Mouse (Mus musculus) midbrain, embryonic 14.5 days (tissue): Measurements from ENCODE around the gene Trim60. TPM values are rescaled to one million over a fixed set of nuclear protein-coding genes. Genes with fewer than 3 reads are reported as not detected.
A peak's percentile ranks its signal among the peaks of the same experiment; 100 is the strongest.

Source experiments
- ATAC-seq: fragments of 200-750 bp; cut with Nextera tagmentation; 2 replicates; pipeline ENCODE4 v1.8.0; 2017; ENCODE audit warnings: moderate number of reproducible peaks, moderate library complexity; ENCODE audit not compliant: low FRiP score, low TSS enrichment
- DNase-seq: peaks from one replicate; pipeline ENCODE4 v3.0.0-alpha.2; 2015
- H3K27ac ChIP-seq: fragments of 300-500 bp; sonication (generic); replicated peaks from 2 replicates; pipeline ENCODE4 v1.5.1; 2014; ENCODE audit warnings: mild to moderate bottlenecking, low read depth, low read length, moderate library complexity
- H3K27me3 ChIP-seq: fragments of 300-500 bp; sonication (generic); 2 replicates; pipeline ENCODE4 v1.6.1; 2014; ENCODE audit warnings: low read length, control low read depth, mixed read lengths; ENCODE audit not compliant: control insufficient read depth, insufficient read depth
- H3K36me3 ChIP-seq: fragments of 300-500 bp; sonication (generic); 2 replicates; pipeline ENCODE4 v1.6.1; 2014; ENCODE audit warnings: low read length, control low read depth; ENCODE audit not compliant: control insufficient read depth, insufficient read depth
- H3K4me1 ChIP-seq: fragments of 300-500 bp; sonication (generic); 2 replicates; pipeline ENCODE4 v1.6.1; 2014; ENCODE audit warnings: mild to moderate bottlenecking, antibody characterized with exemption, low read length, control low read depth; ENCODE audit not compliant: control insufficient read depth, insufficient read depth
- H3K4me2 ChIP-seq: fragments of 300-500 bp; sonication (generic); 2 replicates; pipeline ENCODE4 v1.6.1; 2014; ENCODE audit warnings: mild to moderate bottlenecking, low read length, moderate library complexity
- H3K4me3 ChIP-seq: fragments of 300-500 bp; sonication (generic); replicated peaks from 2 replicates; pipeline ENCODE4 v1.5.1; 2014; ENCODE audit warnings: low read depth, low read length
- H3K9ac ChIP-seq: fragments of 300-500 bp; sonication (generic); replicated peaks from 2 replicates; pipeline ENCODE4 v1.6.1; 2014; ENCODE audit warnings: mild to moderate bottlenecking, low read length, moderate library complexity
- H3K9me3 ChIP-seq: fragments of 300-500 bp; sonication (generic); 2 replicates; pipeline ENCODE4 v1.6.1; 2016; ENCODE audit warnings: low read length, control low read depth, mixed read lengths; ENCODE audit not compliant: control insufficient read depth
- WGBS: fragments of 180-500 bp; shearing (Covaris S2); extraction: QIAGEN DNeasy Blood & Tissue Kit; methylation state at CpG from one replicate; pipeline ENCODE4 v1.1.7; 2014; 5-methylcytosine and 5-hydroxymethylcytosine counted together
- polyA plus RNA-seq: library from polyadenylated mRNA; unstranded; fragments of >200 nt; fragmentation: Nextera tagmentation; extraction: Ambion mirVana; gene quantifications from 2 replicates; pipeline ENCODE4 v1.2.1, GENCODE M21; 2014

Gene Trim60
- polyA plus RNA-seq, 1 experiment from 2014 or later: not detected

DNA sequence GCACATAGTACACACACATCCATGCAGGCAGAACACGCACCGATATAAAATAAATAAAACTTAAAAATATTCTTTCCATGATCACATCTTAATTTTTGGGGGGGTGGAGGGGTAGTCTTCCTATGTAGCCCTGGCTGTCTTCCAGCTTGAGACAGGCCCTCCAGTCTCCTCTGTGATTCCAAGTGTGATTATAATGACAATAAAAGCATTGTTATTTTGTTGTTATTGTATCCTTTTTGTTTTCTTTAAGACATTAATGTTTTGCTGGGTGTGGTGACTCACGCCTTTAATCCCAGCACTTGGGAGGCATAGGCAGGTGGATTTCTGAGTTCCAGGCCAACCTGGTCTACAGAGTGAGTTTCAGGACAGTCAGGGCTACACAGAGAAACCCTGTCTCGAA, 29.4 kb upstream of the Trim60 start:
- Histone ChIP-seq H3K27ac (no peak overlapping the region), H3K9me3 (no peaks in the 10 kb centered on the region), H3K27me3 (no peaks in the 10 kb centered on the region), H3K4me1 (no peaks in the 10 kb centered on the region), H3K36me3 (no peaks in the 10 kb centered on the region), H3K4me3 (no peak overlapping the region), H3K4me2 (no peak overlapping the region), H3K9ac (no peak overlapping the region)
- 82% methylated on average over 4 of the region's 4 CpGs for WGBS
- ATAC-seq: no peak
- DNase-seq: no peak

DNA sequence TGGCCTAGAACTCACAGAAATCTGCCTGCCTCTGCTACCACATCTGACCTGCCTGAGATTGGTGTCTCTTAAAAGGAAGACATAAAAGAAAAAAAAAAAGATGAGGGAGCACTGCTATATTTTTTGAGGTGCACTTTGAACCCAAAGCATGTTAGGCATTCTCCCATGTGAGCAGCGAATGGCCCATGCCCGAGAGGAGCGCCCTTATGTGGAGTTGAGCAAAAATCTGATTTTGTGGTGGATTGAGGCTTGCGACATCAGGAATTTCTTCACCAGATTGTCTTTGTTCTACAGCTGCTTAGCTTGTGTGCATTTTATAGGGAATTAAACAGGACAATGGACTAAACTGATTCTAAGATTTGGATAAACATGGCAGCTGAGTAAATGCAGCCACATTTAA, 28.8 kb upstream of the Trim60 start:
- WGBS: 92% methylated on average over 4 of the region's 4 CpGs
- H3K4me3 ChIP-seq: no peak overlapping the region
- ATAC-seq (no peak), DNase-seq (no peak)
- no peaks in the 10 kb centered on the region for H3K36me3 ChIP-seq
- H3K4me1 ChIP-seq: no peaks in the 10 kb centered on the region
- H3K9me3 ChIP-seq: no peaks in the 10 kb centered on the region
- no peak overlapping the region for H3K27ac ChIP-seq
- no peak overlapping the region for H3K9ac ChIP-seq
- no peak overlapping the region for H3K4me2 ChIP-seq
- H3K27me3 ChIP-seq: no peaks in the 10 kb centered on the region

DNA sequence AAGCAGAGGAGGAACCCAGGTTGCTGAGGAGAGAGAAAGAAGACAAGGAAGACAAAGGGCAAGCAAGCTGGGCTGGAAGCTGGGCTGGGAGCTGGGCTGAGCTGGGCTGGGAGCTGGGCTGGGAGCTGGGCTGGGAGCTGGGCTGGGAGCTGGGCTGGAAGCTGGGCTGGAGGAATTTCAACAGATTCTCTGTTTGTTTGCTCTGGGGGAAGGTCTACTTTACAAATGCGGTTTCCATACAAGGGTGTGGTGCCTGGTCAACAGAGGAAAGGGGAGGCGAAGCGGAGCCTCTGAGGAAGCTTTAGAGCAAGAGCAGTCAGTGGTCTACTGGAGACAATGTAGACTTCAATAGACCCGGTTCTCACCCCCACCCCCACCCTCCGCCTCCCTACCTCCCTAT, 28.2 kb upstream of the Trim60 start:
- ATAC-seq (no peak), DNase-seq (no peak)
- Histone ChIP-seq H3K27me3 (no peaks in the 10 kb centered on the region), H3K9me3 (no peaks in the 10 kb centered on the region), H3K27ac (no peak overlapping the region), H3K4me3 (no peak overlapping the region), H3K9ac (no peak overlapping the region), H3K36me3 (no peaks in the 10 kb centered on the region), H3K4me2 (no peak overlapping the region), H3K4me1 (no peaks in the 10 kb centered on the region)
- WGBS: 44% methylated on average over 5 of the region's 5 CpGs

DNA sequence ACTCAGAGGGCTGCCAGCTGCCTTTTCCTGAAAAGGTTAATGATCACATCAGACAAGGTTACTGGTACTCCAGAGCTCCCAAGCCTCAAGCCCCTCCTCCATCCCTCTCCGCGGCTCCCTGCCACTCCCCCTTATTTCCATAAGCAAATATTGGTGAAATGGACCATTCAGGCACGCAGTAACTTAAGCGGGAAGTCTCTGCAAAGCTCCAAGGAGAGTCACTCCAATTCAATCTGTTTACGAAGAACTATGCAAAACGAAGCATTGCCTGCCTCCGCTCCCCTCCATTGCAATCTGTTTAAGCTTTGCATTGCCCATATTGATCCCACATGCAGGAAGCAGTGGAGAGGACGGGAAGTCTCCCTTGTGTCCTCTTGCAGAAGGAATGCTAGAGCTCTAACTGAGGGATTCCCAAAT, 18.7 kb upstream of the Trim60 start, which contains the start of gene Apela:
Gene Apela, minus strand, starts transcription at position 220 of the 417 bp plus-strand sequence.
- DNase-seq (peak; percentile 65), ATAC-seq (peak; percentile 47; the same call in 1 of the 2 replicates)
- Histone ChIP-seq H3K27me3 (no peaks in the 10 kb centered on the region), H3K9ac (peak within 1 kb of the TSS; percentile 45; the same call in 1 of the 2 replicates), H3K4me3 (peak within 1 kb of the TSS; percentile 29), H3K27ac (no peak within 1 kb of the TSS), H3K9me3 (no peaks in the 10 kb centered on the region), H3K36me3 (no peaks in the 10 kb centered on the region), H3K4me2 (peak within 1 kb of the TSS; percentile 59), H3K4me1 (peaks cover 12% of the 10 kb centered on the region; the same call in 1 of the 2 replicates)
- WGBS: 1% methylated on average over 8 of the region's 8 CpGs

DNA sequence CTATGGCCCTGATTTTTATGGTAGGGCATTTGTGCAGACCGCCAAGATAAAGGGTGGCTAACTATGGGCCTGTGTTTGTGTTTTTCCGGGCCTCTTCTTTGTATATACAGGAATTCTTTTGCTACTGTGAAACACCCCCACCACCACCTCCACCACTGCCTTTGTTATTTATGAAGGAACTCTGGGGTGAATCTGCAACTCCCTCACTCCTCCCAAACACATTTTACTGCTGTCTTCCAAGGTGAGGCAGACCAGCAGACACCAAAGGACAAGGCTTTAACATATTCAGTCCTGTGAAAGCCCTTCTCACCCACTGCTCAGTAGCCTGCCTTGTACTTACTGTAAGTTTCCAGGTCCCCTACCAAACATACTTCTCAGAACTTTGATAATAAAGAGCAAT, 15.8 kb upstream of the Trim60 start:
- Histone ChIP-seq H3K27me3 (no peaks in the 10 kb centered on the region), H3K9ac (no peak overlapping the region), H3K4me1 (peaks cover 12% of the 10 kb centered on the region; the same call in 1 of the 2 replicates), H3K4me3 (no peak overlapping the region), H3K9me3 (no peaks in the 10 kb centered on the region), H3K4me2 (no peak overlapping the region), H3K27ac (no peak overlapping the region), H3K36me3 (no peaks in the 10 kb centered on the region)
- WGBS: 54% methylated on average over 2 of the region's 2 CpGs
- ATAC-seq: no peak
- no peak for DNase-seq

DNA sequence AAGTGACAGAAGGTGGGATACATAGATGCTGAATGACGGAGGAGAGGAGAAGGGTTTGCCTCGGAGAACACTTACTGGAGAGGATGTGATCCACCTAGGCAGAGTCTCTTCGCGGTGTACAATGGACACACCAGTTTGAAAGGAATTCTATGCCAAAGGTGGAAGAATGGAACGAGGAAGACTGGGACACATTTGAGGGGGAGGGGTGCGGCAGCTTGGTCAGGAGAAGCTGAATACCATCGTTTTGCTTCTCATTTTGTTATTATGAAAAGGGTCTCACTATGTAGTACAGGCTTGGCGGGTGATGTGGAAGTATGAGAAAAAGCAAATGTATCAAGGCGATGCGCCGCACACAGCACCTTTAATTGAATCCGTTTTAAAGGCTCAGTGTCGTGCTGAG, 14.7 kb upstream of the Trim60 start:
- ATAC-seq (no peak), DNase-seq (no peak)
- no peak overlapping the region for H3K27ac ChIP-seq
- 88% methylated on average over 13 of the region's 13 CpGs for WGBS
- H3K36me3 ChIP-seq: no peaks in the 10 kb centered on the region
- no peak overlapping the region for H3K4me3 ChIP-seq
- H3K4me1 ChIP-seq: peaks cover 12% of the 10 kb centered on the region; the same call in 1 of the 2 replicates
- no peaks in the 10 kb centered on the region for H3K9me3 ChIP-seq
- no peak overlapping the region for H3K9ac ChIP-seq
- no peaks in the 10 kb centered on the region for H3K27me3 ChIP-seq
- H3K4me2 ChIP-seq: no peak overlapping the region

DNA sequence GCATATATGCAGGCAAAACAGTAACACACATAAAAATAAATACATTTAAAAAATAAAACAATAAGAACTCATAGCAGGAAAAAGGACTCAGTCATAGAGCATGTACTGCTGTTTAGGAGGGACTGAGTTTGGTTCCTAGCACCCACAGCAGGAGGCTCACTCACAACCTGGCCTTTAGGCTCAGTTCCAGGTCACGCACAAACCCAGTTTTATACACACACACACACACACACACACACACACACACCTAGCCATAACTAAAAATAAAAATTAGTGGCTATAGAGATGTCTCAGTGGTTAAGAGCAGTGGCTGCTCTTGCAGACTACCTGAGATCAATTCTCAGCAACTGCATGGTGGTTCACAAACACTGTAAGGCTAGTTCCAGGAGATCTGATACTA, 13.7 kb upstream of the Trim60 start:
- Histone ChIP-seq H3K27me3 (no peaks in the 10 kb centered on the region), H3K4me1 (peaks cover 8% of the 10 kb centered on the region; the same call in 1 of the 2 replicates), H3K9me3 (no peaks in the 10 kb centered on the region), H3K4me2 (no peak overlapping the region), H3K9ac (no peak overlapping the region), H3K36me3 (no peaks in the 10 kb centered on the region), H3K4me3 (no peak overlapping the region), H3K27ac (no peak overlapping the region)
- 89% methylated on average over 1 of the region's 1 CpGs for WGBS
- DNase-seq (no peak), ATAC-seq (no peak)

DNA sequence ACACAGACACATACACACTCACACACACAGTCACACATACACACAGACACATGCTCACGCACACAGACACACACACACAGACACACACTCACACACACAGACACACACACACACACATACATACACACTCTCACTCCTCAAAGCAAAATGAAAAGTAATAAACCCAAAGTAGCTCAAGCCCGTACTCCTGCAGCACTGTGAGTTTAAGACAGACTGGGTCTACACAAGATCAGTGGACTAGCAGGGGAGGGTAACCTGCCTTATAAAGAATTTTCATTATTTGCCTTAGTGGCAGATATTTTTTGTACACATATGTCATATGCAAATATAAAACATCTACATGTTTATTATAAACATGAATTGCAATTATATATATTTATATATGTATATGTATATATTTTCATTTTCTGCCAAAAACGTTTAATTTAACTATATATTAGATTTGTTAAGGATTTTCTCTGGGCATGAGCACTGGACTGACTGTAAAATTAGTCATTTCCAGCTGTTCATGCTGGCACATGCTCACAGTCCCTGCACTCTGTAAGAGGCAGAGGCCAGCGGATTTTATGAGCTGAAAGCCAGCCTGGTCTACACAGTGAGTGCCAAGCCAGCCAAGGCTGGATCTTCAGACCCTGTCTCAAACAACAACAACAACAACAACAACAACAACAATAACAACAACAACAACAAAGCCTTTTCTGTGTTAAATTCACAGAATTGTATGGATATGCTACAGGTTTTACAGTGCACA, 12.5 kb upstream of the Trim60 start:
- 0 out of 2 replicates have a peak, but pooled peaks cover 3% of the 10 kb centered on the region for H3K4me1 ChIP-seq
- WGBS: 82% methylated on average over 4 of the region's 4 CpGs
- H3K27me3 ChIP-seq: no peaks in the 10 kb centered on the region
- H3K4me2 ChIP-seq: no peak overlapping the region
- no peaks in the 10 kb centered on the region for H3K9me3 ChIP-seq
- H3K4me3 ChIP-seq: no peak overlapping the region
- no peak overlapping the region for H3K9ac ChIP-seq
- DNase-seq (no peak), ATAC-seq (no peak)
- H3K36me3 ChIP-seq: no peaks in the 10 kb centered on the region
- H3K27ac ChIP-seq: no peak overlapping the region

DNA sequence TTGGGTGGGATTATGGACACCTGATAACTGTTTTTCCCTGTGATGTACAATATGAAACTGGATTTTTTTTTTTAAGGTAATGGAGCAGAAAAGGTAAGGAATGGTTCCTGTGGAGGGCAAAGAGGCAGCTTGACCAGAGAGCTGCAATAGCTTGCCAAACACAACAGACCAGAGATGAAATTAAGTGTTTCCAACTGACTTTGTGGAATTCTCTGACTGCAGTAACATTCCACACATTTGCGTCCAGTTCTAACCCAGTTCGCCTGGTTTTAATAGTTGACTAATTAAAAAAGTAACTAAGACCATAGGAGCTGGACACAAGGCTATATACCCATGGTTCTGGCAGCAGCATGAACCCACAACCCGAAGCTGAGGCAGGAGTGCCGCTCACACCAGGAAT, 11.4 kb upstream of the Trim60 start:
- Histone ChIP-seq H3K36me3 (no peaks in the 10 kb centered on the region), H3K4me1 (no peaks in the 10 kb centered on the region), H3K27me3 (no peaks in the 10 kb centered on the region), H3K27ac (no peak overlapping the region), H3K4me2 (no peak overlapping the region), H3K9ac (no peak overlapping the region), H3K9me3 (no peaks in the 10 kb centered on the region), H3K4me3 (no peak overlapping the region)
- DNase-seq (no peak), ATAC-seq (no peak)
- WGBS: 91% methylated on average over 4 of the region's 4 CpGs
